Mouse (Mus musculus) stomach, postnatal 0 days (tissue): ENCODE measurements at regions not wholly inside any gene's neighbourhood (a gene's known extent, or its start where the extent isn't known, plus 50 kb on each side); places are given as distances from the start of the nearest gene placed in this dataset.

Experiments used
- CTCF ChIP-seq: IDR thresholded peaks from 2 replicates; pipeline ENCODE4 v1.5.1; 2016; ENCODE audit warnings: antibody characterized with exemption, low read depth, mild to moderate bottlenecking, moderate library complexity
- EP300 ChIP-seq: optimal IDR thresholded peaks from 2 replicates; pipeline ENCODE3; 2016; ENCODE audit warnings: antibody characterized with exemption

- TF ChIP-seq CTCF (no peak), EP300 (no peak)
Observed at GRCm38 (mm10) chr1:119259455-119259854, 162.6 kb downstream of the Inhbb start.
